Mouse (Mus musculus): ENCODE data around the gene Slc38a8. TPM values are rescaled to one million over a fixed set of nuclear protein-coding genes. Genes with fewer than 3 reads are reported as not detected.
A peak's percentile ranks its signal among the peaks of the same experiment; 100 is the strongest.

Gene Slc38a8
- not detected in 2 replicates for total RNA-seq (2014; fragmentation: Nextera tagmentation)
- total RNA-seq (2017): not detected in 2 replicates

- ATAC-seq (replicated peaks; ENCODE audit: poor library complexity, severe bottlenecking): no peak
These were observed at the start of gene Slc38a8 for GRCm38 (mm10) chr8:119501598-119501997. Slc38a8 (minus strand) TSS chr8:119501698.

DNA sequence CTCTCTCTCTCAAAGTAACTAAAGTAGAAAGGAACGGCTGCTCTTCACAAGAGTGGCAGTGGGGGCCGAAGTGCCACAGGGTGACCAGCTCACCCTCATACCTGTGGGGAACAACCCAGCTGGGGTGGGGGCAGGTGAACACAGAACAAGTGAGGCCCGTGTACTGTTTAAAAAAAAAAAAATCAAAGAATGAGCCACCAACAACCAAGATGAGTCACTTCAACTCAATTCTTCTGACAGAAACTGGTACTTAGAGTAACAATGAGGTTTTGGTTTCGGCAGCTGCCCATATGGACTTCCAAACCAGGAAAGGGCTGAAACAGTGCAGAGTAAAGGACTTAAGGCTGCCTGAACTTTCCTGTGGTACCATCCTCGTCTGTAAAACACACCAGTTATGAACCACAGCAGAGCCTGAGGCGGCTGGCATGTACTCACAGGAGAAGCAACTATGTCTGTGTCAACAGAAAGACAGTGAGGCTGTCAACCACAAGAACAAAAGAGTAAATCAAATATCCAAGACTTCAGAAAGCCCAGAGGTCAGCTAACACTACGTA is 47.1 kb upstream of the Slc38a8 start:
- ATAC-seq (replicated peaks; ENCODE audit: poor library complexity, severe bottlenecking): no peak

DNA sequence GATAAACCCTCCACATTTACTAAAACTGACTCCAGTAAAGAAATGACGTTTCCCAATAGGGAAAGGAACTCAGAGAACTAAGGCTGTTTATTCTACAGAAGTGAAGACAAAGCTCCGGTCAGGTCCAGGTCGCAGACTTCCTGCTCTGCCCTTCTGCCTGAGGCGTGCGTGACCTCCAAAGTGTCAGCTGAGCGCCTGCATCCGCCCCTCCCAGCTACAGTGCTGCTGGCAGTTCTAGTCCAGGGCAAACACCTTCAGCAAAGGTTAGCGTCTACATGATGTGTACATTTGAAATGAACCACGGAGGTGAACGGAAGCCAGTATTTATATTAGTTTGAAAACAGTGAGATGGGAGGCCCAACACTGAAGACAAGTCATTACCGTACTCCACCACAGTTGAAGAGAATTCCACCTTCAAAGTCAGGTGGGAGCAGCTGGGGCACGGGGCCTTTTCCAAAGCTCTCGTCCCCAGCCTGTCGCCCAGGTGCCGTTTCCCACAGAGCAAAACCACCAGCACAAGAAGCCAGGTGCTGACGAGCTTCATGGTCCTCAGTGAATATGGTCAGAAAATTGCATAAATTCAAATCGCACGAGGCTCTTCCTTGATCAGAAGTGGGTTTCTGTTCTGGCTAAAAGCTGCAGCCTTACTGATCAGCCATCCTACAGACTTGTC is 45.7 kb upstream of the Slc38a8 start:
- no peak for ATAC-seq (replicated peaks; ENCODE audit: poor library complexity, severe bottlenecking)

DNA sequence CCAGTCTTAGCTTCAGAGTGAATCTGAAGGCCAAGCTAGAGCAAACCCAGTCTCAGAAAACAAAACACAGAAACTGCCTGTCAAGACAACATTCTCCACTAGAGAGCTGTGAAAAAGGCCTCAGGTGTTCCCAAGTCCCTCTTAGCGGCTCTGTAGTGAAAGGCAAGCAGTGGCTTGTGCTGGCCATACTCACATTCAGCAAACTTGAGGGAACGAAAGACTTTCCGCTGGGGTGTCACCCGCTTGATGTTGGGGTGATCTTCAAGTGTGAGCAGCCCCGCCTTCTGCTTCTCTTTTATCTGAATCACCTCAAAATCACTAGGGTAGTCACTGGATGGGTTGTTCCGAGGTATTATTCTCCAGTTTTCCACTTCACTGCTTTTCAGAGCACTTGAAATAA is 44.3 kb upstream of the Slc38a8 start:
- ATAC-seq (replicated peaks; ENCODE audit: poor library complexity, severe bottlenecking): no peak

GRCm38 (mm10) chr8:119545180-119545579 is 43.7 kb upstream of the Slc38a8 start:
- no peak for ATAC-seq (replicated peaks; ENCODE audit: poor library complexity, severe bottlenecking)

- ATAC-seq (replicated peaks; ENCODE audit: poor library complexity, severe bottlenecking): no peak
These were observed 43.1 kb upstream of the Slc38a8 start for GRCm38 (mm10) chr8:119544606-119545005.

DNA sequence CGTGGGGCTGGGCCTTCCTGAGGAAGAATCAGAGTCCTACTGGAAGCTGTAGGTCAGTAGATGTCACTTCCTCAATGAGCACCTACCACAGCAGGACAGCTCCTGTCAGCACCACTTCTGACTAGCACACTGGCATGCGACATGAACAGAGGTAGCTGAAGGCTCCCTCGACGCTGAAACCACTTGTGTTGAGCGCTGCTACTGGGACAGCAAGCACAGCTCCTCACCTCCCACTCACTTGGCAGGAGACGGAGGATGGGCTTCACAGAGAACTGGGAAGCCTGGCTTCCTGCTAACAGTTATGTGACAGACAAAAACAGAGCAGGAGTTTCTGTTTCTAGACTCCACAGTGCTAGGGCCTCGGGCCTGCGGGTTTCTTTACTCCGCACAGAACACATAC is 30.5 kb upstream of the Slc38a8 start:
- no peak for ATAC-seq (replicated peaks; ENCODE audit: poor library complexity, severe bottlenecking)

- no peak for ATAC-seq (replicated peaks; ENCODE audit: poor library complexity, severe bottlenecking)
These were observed 29.9 kb upstream of the Slc38a8 start for GRCm38 (mm10) chr8:119531397-119531796.

- no peak for ATAC-seq (replicated peaks; ENCODE audit: poor library complexity, severe bottlenecking)
These were observed 29.4 kb upstream of the Slc38a8 start for GRCm38 (mm10) chr8:119530937-119531336.

- no peak for ATAC-seq (replicated peaks; ENCODE audit: poor library complexity, severe bottlenecking)
These were observed 27.3 kb upstream of the Slc38a8 start for GRCm38 (mm10) chr8:119528762-119529161.

GRCm38 (mm10) chr8:119520102-119520501 is 18.6 kb upstream of the Slc38a8 start:
- ATAC-seq (replicated peaks; ENCODE audit: poor library complexity, severe bottlenecking): peak; percentile 46; the same call in 1 of the 2 replicates

DNA sequence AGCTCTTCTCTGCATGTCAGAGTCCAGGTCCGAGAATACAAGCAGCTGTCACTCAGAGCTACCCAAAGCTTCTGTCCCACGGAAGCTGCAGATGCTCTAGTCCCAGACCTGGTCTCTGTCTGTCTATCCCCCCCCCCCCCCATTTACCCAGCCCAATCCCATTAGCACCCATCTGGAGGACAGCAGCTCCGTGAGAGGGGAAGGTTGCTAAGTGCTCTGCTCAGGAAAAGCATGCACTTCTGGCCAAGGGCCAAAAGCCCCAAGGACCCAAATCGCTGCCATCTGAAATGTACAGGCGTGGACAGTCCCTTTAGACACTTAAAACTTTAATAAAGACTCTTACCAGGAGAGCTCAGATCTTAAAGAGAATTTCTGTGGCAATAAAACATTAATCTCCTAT is 15.2 kb upstream of the Slc38a8 start:
- no peak for ATAC-seq (replicated peaks; ENCODE audit: poor library complexity, severe bottlenecking)

DNA sequence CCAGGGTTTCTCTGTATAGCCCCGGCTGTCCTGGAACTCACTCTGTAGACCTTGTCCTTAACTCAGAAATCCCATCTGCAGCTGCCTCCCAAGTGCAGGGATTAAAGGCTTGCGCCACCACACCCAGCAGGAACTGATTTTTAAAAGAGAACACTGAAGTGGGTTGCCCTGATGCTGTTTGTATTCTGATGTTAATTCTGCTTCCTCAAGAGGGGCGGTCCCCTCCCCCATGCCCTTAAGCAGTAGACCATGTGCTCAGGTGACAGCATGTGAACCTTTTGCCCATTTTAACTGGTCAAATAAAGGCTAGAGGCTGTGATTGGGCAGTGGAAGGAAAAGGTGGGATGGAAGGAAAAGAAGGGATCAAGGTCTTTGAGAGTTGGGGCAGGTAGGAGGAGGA is 14.3 kb upstream of the Slc38a8 start:
- ATAC-seq (replicated peaks; ENCODE audit: poor library complexity, severe bottlenecking): no peak

DNA sequence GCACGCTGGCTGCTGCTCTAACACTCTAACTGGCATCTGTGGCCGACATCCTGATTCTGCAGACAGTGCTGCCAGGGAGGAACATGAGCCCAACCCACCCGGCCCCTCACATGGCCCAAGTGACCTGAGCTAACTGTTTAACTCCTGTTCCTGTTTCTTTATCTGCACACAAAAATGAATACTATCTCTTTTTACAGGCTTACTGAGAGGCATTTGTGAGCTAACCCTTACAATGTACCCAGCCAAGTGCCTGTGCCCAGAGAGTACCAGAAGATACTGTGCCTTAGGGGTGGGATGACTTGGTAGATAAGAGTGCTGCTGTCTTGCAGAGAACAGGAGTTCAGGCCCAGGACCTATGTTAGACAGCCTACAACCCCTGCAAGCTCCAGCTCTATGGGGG is 13.4 kb upstream of the Slc38a8 start:
- ATAC-seq (replicated peaks; ENCODE audit: poor library complexity, severe bottlenecking): no peak

DNA sequence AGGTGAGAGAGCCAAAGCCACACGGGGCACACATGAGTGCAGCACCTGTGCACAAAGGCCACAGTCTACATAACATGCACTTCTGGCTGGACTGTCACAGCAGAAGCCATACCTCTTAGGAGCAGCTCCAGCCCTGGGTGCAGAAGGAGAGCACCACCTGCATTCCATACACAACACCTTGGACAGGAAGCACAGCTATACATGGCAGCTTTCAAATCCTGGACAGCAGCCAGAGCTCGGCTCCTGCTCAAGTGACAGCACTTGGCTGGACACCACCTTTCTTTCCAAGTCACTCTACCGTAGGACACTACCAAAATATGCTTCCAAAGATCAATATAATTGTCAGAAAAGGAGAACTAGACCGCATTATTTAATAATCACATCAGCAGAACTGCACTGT is 11.9 kb upstream of the Slc38a8 start:
- ATAC-seq (replicated peaks; ENCODE audit: poor library complexity, severe bottlenecking): no peak

DNA sequence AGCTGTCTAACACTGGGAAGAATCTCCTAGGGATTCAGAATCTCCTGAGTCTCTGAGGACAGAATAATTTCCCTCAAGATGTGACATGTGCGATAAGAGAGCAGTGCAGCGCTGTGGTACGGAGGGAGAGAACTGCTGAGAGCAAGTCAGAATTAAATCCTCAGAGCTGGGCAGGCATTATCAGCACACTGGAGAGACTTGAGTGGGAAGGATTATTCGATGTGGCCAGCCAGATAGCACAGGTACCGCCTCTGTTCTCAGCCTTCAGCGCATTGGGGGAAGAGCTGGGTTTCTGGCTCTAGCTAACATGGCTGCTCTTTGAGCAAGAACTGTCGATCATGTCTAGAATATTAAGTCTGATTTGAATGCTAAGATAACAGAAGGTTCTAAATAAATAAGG is 10.2 kb upstream of the Slc38a8 start:
- ATAC-seq (replicated peaks; ENCODE audit: poor library complexity, severe bottlenecking): no peak

- ATAC-seq (replicated peaks; ENCODE audit: poor library complexity, severe bottlenecking): no peak
These were observed 9.0 kb upstream of the Slc38a8 start for GRCm38 (mm10) chr8:119510471-119510870.

DNA sequence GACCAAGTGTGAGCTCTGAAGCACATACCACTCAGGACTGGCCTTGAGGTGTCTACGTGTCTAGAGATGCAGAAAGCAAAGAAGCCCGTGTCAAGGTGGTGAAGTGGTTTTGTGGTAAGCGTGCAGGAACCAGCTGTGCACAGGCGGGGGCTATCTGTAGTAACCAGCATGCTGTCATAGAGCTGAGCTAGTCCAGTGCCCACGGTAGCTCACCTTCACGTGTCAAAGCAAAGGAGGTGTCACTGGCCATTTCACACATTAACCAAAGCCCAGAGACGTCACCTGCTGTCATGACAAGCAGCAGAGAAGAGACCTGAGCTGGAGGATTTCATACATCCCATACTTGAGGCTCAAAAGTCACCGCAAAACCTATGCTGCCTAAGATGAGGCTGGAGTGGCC is 4.6 kb upstream of the Slc38a8 start:
- no peak for ATAC-seq (replicated peaks; ENCODE audit: poor library complexity, severe bottlenecking)

GRCm38 (mm10) chr8:119505488-119505887 is 4.0 kb upstream of the Slc38a8 start:
- ATAC-seq (replicated peaks; ENCODE audit: poor library complexity, severe bottlenecking): no peak

- no peak for ATAC-seq (replicated peaks; ENCODE audit: poor library complexity, severe bottlenecking)
These were observed 1.8 kb upstream of the Slc38a8 start for GRCm38 (mm10) chr8:119503191-119503767.

GRCm38 (mm10) chr8:119502111-119502510 is 613 bp upstream of the Slc38a8 start:
- ATAC-seq (replicated peaks; ENCODE audit: poor library complexity, severe bottlenecking): no peak

DNA sequence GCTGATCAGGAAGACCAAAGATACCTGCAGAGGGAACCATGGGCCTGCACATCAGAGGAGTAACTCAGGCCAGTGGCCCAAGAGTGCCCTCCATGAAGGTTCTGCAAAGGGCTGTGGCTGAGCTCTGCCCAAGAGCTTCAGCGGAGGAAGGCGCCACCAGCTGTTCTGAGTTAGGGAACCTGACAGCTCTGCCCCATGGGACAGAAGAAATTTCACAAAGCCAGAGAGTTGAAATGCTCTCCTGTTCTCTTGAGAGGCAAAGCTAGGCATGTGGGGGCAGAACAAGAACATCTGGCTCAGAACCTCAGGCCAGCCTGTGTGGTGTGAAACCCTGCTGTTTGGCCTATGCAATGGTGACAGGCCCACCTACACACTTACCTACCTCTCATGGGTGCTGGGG is 1.7 kb downstream of the Slc38a8 start:
- ATAC-seq (replicated peaks; ENCODE audit: poor library complexity, severe bottlenecking): no peak

Measured in granulocyte monocyte progenitor cell, adult 5-6 weeks (primary cell).